Mouse (Mus musculus) bone marrow macrophage, adult 2 months (primary cell): ENCODE measurements around the gene Lcn5.

Experiments used
- CTCF ChIP-seq: IDR thresholded peaks from 2 replicates; pipeline ENCODE4 v1.5.1; 2012; ENCODE audit warnings: low read depth, mild to moderate bottlenecking, low read length, moderate library complexity
- POLR2A ChIP-seq: IDR thresholded peaks from 2 replicates; pipeline ENCODE4 v1.6.1; 2012; ENCODE audit warnings: mild to moderate bottlenecking, low read depth, low read length, borderline replicate concordance

- TF ChIP-seq CTCF, result no peak
- TF ChIP-seq POLR2A, result no peak
Measured at GRCm38 (mm10) chr2:25682426-25682825, 24.7 kb downstream of the Lcn5 start, which contains the start of gene Lcn10.
